Mouse (Mus musculus) heart, postnatal 36 days (tissue): ENCODE results near the gene Dzip1. TPM values are rescaled to one million over a fixed set of nuclear protein-coding genes. Genes with fewer than 3 reads are reported as not detected.

Experiments used
- DNase-seq, 2 experiments: peaks; one replicate each; pipeline ENCODE4 v3.0.0; 2021 to 2022
- intact Hi-C: fragments of 180-260 bp; cut with DNase I; formaldehyde crosslinking; loops from one replicate; pipeline ENCODE4 v1.15.1; 2025
- total RNA-seq, 2 experiments: library from RNA; stranded (reverse); gene quantifications; 2 replicates each; pipeline ENCODE4 v1.2.3; 2021

Dzip1 gene
- total RNA-seq, result 1 to 10 TPM; 1.6 to 2.1 TPM

GRCm38 (mm10) chr14:118924673-118925615 is at the start of gene Dzip1:
TSS of gene Dzip1 (minus strand) at chr14:118925460.
- peak; percentile 42 to 65 for DNase-seq
- intact Hi-C loops, result no loop called here

GRCm38 (mm10) chr14:118972268-118972667 is 47.0 kb upstream of the Dzip1 start:
- DNase-seq, result no peak
- intact Hi-C loops, result no loop called here

- no peak for DNase-seq
- intact Hi-C loops, result no loop called here
Measured at GRCm38 (mm10) chr14:118967646-118968045, 42.4 kb upstream of the Dzip1 start.

- DNase-seq, result no peak
- intact Hi-C loops, result no loop called here
Measured at GRCm38 (mm10) chr14:118965356-118966000, 40.2 kb upstream of the Dzip1 start.

- DNase-seq, result no peak
- intact Hi-C loops, result no loop called here
Measured at GRCm38 (mm10) chr14:118958010-118958409, 32.8 kb upstream of the Dzip1 start.

- DNase-seq, result peak; percentile 33 to 34
- intact Hi-C loops, result no loop called here
Measured at GRCm38 (mm10) chr14:118951912-118952583, 26.8 kb upstream of the Dzip1 start.

GRCm38 (mm10) chr14:118948841-118949240 is 23.6 kb upstream of the Dzip1 start:
- intact Hi-C loops, result loop anchor here (5.0 kb wide), 1 partner anchor 37 kb away; no protein-coding TSS in a partner anchor
- no peak for DNase-seq

GRCm38 (mm10) chr14:118944702-118945101 is 19.4 kb upstream of the Dzip1 start:
- no peak for DNase-seq
- intact Hi-C loops, result loop anchor here (5.0 kb wide), 1 partner anchor 32 kb away; no protein-coding TSS in a partner anchor

GRCm38 (mm10) chr14:118942076-118942475 is 16.8 kb upstream of the Dzip1 start:
- no peak for DNase-seq
- intact Hi-C loops, result no loop called here

GRCm38 (mm10) chr14:118940796-118941495 is 15.7 kb upstream of the Dzip1 start:
- DNase-seq, result no peak
- intact Hi-C loops, result no loop called here

- intact Hi-C loops, result loop anchor here (5.0 to 10.0 kb wide), 4 partner anchors 69 to 806 kb away; partner anchors contain the start of genes Sox21 and Tgds
- peak in 1 of 2 experiments; percentile 13 for DNase-seq
Measured at GRCm38 (mm10) chr14:118938551-118938950, 13.3 kb upstream of the Dzip1 start.

- intact Hi-C loops, result loop anchor here (5.0 to 10.0 kb wide), 4 partner anchors 69 to 806 kb away; partner anchors contain the start of genes Sox21 and Tgds
- DNase-seq, result peak; percentile 98
Measured at GRCm38 (mm10) chr14:118937533-118938492, 12.6 kb upstream of the Dzip1 start, which contains the start of gene Dnajc3. TSS of gene Dnajc3 (plus strand) at chr14:118937976.

- intact Hi-C loops, result loop anchor here (5.0 to 10.0 kb wide), 4 partner anchors 70 to 805 kb away; partner anchors contain the start of genes Sox21 and Tgds
- no peak for DNase-seq
Measured at GRCm38 (mm10) chr14:118936952-118937351, 11.7 kb upstream of the Dzip1 start.

- intact Hi-C loops, result loop anchor here (5.0 to 10.0 kb wide), 4 partner anchors 71 to 804 kb away; partner anchors contain the start of genes Sox21 and Tgds
- no peak for DNase-seq
Measured at GRCm38 (mm10) chr14:118936236-118936635, 11.0 kb upstream of the Dzip1 start.

- intact Hi-C loops, result loop anchor here (5.0 to 10.0 kb wide), 4 partner anchors 73 to 802 kb away; partner anchors contain the start of genes Sox21 and Tgds
- no peak for DNase-seq
Measured at GRCm38 (mm10) chr14:118934686-118935085, 9.4 kb upstream of the Dzip1 start.

- intact Hi-C loops, result loop anchor here (10.0 kb wide), 2 partner anchors 218 to 698 kb away; partner anchors contain the start of gene Sox21
- no peak for DNase-seq
Measured at GRCm38 (mm10) chr14:118932956-118933355, 7.7 kb upstream of the Dzip1 start.

GRCm38 (mm10) chr14:118931181-118931580 is 5.9 kb upstream of the Dzip1 start:
- DNase-seq, result no peak
- intact Hi-C loops, result loop anchor here (10.0 kb wide), 2 partner anchors 216 to 696 kb away; partner anchors contain the start of gene Sox21

- DNase-seq, result no peak
- intact Hi-C loops, result loop anchor here (10.0 kb wide), 2 partner anchors 216 to 696 kb away; partner anchors contain the start of gene Sox21
Measured at GRCm38 (mm10) chr14:118930777-118931176, 5.5 kb upstream of the Dzip1 start.
